Mouse (Mus musculus) left cerebral cortex, adult 2 months (tissue): Measurements from ENCODE around the gene Snx14. TPM values are rescaled to one million over a fixed set of nuclear protein-coding genes. Genes with fewer than 3 reads are reported as not detected.

ENCODE experiments used
- DNase-seq, 2 experiments: peaks; one replicate each; pipeline ENCODE4 v3.0.0; 2021 to 2022; ENCODE audit warnings: low spot score in 2 of 2, mixed read lengths in 1 of 2; ENCODE audit errors: extremely low spot score in 1 of 2
- H3K27ac ChIP-seq: fragments of 200-600 bp; 2 replicates; pipeline ENCODE4 v1.8.1; 2022
- H3K4me3 ChIP-seq: fragments of 200-600 bp; 2 replicates; pipeline ENCODE4 v1.8.1; 2022
- CTCF ChIP-seq: fragments of 200-600 bp; IDR thresholded peaks from 2 replicates; pipeline ENCODE4 v1.8.1; 2022; ENCODE audit warnings: antibody characterized with exemption, mild to moderate bottlenecking, moderate library complexity
- intact Hi-C: fragments of 180-260 bp; cut with DNase I; formaldehyde crosslinking; loops from one replicate; pipeline ENCODE4 v1.15.1; 2025
- total RNA-seq, 2 experiments: library from RNA; stranded (reverse); gene quantifications; 2 replicates each; pipeline ENCODE4 v1.2.3; 2021

Snx14 gene
- total RNA-seq, 2 experiments from 2014 or later: 51.7 to 59.9 TPM

DNA sequence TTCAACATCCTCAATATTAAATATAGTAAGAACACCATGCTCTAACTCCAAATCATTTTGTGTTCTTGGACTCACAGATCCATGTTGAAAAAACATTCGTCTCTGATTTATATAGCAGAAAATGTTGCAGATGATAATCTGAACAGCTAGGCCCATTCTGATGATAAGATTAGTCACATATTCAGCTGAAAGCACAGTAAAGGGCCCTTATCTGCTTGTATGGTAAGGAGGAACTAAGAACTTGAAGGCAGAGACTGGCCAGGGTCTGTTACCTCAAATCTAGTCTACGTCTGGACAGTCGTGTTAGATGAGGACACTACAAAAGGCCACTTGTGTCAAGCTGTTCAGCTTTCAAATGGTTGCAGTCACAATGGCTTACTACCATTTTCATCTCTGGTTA is 59.7 kb downstream of the Snx14 start:
- Histone ChIP-seq H3K4me3 (no peak overlapping the region), H3K27ac (no peak overlapping the region)
- intact Hi-C loops: no loop called here
- no peak for DNase-seq
- TF ChIP-seq CTCF: no peak

DNA sequence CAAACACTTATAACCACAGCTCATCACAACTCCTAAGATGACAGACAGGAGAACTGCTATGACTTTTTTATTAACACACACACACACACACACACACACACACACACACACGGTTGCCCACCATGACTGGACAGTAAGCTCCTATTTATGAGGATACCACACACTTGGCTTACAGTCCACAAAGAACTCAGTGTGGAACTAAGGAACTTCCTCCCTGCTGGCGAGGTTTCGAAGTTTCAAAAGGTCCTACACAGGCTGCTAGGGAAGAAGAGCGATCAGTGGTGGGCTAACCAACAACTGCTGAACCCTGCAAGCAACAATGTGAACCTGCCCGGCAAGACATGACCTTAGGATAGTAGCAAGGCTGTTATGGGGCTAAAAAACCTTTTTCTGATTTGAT is 61.3 kb downstream of the Snx14 start:
- intact Hi-C loops: no loop called here
- DNase-seq: no peak
- H3K4me3 ChIP-seq: no peak overlapping the region
- no peak for TF ChIP-seq CTCF
- H3K27ac ChIP-seq: no peak overlapping the region

DNA sequence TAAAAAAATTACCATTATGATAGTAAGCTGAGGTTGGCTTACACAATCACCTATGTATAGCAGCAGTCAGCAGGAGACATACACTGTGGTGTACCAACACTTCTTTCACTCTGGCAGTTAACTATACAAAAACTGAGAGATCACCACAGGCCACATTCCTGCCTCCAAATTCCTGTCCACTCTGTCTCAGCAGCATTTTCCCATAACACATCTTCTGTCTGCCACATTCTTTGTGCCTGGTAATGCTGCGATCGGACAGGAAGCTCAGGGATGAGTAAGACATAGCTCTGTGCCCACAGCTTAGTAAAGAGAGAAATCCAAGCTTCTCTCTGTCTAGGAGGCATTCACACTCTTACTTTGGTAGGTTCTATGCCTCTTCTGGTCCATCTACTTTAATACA is 65.8 kb downstream of the Snx14 start:
- intact Hi-C loops: no loop called here
- no peak for TF ChIP-seq CTCF
- DNase-seq: no peak
- Histone ChIP-seq H3K4me3 (no peak overlapping the region), H3K27ac (no peak overlapping the region)

DNA sequence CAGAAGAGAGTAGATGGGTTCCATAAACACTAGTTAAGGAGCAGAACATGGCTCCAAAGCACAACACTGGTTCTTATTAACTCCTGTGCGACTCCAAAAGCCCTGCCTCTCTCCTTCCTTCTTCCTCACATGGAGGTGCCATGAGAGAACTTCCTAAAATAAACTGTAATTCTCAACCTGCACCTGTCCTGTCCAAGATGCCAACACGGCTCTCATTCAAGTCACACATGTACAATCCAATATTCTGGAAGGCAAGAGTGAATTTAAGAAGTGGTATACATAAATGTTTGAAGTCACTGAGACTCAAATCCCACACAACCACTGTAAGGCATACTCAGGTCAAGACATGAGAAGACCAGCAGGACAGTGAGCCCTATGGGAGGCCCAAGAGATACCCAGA is 67.6 kb downstream of the Snx14 start:
- intact Hi-C loops: no loop called here
- H3K4me3 ChIP-seq: no peak overlapping the region
- H3K27ac ChIP-seq: no peak overlapping the region
- no peak for DNase-seq
- no peak for TF ChIP-seq CTCF

DNA sequence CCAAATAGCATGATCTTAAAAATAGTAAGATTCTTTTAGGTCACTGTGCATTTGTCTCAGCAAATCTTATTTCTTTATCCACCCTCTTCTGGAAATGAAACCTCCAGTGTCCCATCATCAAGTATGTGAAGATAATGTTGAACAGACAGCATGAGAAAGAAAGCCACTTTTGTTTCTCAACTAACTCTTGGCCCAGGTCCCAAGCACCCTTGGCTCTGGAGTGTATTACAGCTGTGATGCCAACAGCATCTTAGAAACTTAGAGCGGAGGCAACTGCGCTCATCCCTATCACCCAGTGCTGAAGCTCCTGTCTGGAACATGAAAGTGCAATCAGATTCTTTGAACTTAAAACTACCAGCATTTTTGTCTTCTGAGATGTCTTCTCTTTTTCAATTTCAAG is 69.1 kb downstream of the Snx14 start:
- no peak for DNase-seq
- intact Hi-C loops: no loop called here
- Histone ChIP-seq H3K27ac (no peak overlapping the region), H3K4me3 (no peak overlapping the region)
- TF ChIP-seq CTCF: no peak

DNA sequence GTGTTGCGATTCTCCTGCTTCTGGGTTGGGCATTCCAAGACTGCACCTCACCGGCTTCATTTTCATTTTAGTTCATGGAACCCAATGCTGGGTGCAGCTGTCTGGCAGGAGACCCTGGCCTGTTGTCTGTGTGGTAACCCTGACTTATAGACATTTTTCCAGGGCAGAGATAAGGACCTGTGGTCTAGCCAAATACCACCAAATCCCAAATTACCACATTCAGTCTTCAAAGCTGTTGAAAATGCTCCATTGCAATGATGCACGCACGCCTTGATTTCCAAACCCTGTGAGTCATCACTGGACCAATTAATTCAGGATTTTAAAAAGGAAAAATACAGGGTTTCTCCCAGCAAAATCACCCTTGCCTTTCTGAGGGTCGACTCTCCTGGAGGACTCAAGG is 70.3 kb downstream of the Snx14 start:
- intact Hi-C loops: no loop called here
- no peak for TF ChIP-seq CTCF
- no peak overlapping the region for H3K4me3 ChIP-seq
- no peak overlapping the region for H3K27ac ChIP-seq
- no peak for DNase-seq

DNA sequence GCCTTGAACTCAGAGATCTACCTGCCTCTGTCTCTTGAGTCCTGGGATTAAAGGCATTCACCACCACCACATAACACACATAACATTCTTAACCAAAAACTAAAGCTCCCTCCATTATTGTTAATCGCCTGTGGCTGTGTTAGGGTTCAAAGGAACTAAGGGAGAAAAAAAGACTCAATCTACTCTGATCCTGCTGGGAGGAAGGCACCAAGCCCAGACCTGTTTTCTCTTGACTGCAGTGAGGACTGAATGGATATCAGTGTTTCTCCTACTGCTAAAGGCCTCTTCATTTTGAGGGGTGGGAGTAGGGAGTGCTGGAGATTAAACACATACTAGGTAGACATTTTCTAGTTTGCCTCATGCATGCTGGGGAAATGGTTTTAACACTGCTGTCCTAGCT is 71.0 kb downstream of the Snx14 start:
- no peak overlapping the region for H3K4me3 ChIP-seq
- DNase-seq: no peak
- TF ChIP-seq CTCF: no peak
- intact Hi-C loops: no loop called here
- H3K27ac ChIP-seq: no peak overlapping the region

DNA sequence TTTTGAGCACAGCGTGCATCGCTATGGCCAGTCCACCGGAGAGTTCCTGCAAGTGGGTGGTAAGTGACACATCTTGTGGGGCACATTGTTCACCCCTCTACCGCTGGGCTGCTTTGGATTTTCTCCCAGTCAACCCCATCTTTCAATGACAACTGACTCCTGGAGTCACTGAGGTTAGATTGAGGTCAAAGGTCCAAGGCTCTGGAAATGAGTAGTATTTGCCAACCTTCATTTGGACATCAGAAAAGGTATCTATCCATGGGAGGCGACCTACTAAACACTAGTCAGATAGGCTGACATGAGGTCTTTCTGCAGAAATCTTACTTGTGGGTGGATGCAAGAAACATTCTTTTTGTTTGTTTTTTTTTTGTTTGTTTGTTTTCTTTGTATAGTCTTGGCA is 71.4 kb downstream of the Snx14 start:
- Histone ChIP-seq H3K4me3 (no peak overlapping the region), H3K27ac (no peak overlapping the region)
- TF ChIP-seq CTCF: no peak
- intact Hi-C loops: no loop called here
- DNase-seq: no peak

DNA sequence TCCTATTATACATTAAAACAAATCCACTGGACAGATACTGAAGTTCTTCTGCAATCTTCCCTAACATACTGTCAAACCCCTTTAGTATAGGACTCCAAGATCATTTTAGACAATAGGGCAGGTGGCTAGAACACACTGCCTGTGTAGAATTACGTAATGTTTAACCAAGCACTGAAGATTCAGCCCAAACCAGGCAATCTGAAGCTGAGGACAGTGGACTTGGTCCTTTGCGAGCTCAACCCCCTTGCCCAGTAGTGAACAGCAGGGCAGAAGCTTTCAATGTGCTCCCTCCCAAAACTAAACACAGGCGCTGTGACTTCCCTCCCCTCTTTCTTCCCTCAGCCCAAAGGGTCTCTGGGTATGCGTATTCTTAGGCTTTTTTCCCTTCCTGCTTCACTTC is 71.9 kb downstream of the Snx14 start:
- TF ChIP-seq CTCF: no peak
- DNase-seq: no peak
- H3K4me3 ChIP-seq: no peak overlapping the region
- intact Hi-C loops: no loop called here
- no peak overlapping the region for H3K27ac ChIP-seq

DNA sequence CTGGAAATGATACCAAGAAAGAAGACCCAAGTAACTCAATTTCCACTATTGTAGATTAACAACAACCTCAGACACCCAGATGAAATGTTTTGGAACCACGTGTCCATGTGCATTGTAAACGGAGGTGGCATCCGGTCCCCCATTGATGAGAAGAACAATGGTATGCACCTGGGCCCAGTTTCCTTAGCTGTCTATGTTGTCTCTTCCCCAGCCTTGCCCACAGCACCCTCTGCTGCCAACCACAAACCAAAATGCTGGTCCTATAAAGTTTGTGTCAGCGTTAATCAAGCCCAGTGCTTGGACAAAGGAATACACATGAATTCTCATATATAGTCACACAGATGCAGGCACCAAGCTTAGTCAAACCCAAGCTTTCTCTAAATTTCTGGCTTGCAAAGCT is 72.5 kb downstream of the Snx14 start:
- DNase-seq: no peak
- TF ChIP-seq CTCF: peak; percentile 15
- H3K4me3 ChIP-seq: no peak overlapping the region
- intact Hi-C loops: no loop called here
- H3K27ac ChIP-seq: no peak overlapping the region

DNA sequence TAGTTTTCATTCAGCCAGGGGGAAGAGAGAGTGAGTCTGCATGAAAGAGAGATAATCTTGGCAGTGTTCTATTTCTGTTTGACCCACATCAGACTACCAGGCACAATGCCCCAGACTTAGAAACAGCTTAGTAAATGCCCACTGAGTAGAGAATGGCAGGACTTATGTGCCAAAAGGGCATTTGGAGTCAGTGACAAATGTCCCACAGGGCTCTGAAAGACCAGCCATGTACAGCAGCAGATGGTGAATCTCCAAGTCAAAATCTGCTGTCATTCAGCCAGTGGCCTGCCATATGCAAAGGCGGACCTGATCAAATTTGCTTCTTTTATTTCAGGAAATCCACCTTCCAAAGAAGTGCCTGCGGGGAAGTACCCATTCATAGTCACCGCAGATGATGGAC is 75.7 kb downstream of the Snx14 start:
- TF ChIP-seq CTCF: no peak
- H3K27ac ChIP-seq: no peak overlapping the region
- no peak for DNase-seq
- intact Hi-C loops: loop anchor here (2.0 to 5.0 kb wide), 2 partner anchors 36 to 122 kb away; partner anchors contain the start of gene Nt5e
- no peak overlapping the region for H3K4me3 ChIP-seq

DNA sequence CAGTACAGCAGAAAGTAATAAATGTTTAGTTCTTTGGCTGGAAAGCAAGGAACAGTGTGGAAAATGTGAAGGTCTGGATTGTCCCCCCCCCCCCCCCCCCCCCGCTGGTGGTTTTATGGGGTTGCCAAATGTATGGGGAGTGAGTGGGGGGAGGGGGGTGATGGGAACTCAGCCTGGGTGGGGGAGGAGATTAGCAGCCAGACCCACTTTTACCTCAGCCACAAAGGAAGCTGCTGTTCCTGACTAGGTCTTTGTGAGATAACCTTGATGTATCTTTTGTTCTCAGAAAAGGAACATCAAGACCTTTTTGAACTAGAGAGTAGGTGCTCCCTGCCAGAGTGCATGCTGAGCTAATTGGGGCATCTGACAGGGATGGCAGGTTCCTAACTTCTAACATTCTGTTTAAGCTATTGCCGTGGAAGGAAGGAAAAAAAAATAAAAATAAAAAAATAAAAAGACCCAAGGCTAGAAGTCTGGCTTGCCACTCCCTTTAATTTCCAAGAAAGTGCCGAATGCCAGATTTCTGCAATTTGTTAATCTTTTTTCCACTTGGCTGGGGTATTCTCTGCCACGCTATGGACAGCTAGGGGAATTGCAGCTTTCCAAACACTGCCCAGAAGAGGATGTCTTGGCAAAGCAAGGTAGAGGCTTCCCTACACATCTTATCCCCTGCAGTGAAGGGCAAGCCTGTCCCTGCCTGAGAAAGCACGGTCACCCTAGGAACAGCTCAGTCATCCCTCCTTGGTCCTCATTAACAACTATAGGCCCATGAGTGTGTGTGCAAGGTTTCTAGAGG is 76.5 kb downstream of the Snx14 start:
- TF ChIP-seq CTCF: peak; percentile 55
- intact Hi-C loops: loop anchor here (2.0 to 5.0 kb wide), 2 partner anchors 35 to 121 kb away; partner anchors contain the start of gene Nt5e
- no peak overlapping the region for H3K4me3 ChIP-seq
- H3K27ac ChIP-seq: no peak overlapping the region
- no peak for DNase-seq
